Mouse (Mus musculus) CH12.LX (cell line): ENCODE data around the gene Mrpl57.

Experiments used
- CHD1 ChIP-seq: IDR thresholded peaks from 2 replicates; pipeline ENCODE4 v1.6.1; 2012; ENCODE audit warnings: low read depth, low read length, improper control_type of control experiment, inconsistent platforms
- CHD2 ChIP-seq: IDR thresholded peaks from 2 replicates; pipeline ENCODE4 v1.6.1; 2011; ENCODE audit warnings: low read length, improper control_type of control experiment
- CTCF ChIP-seq, 2 experiments: IDR thresholded peaks in 1 of 2; conservative IDR thresholded peaks in 1 of 2; 2 replicates each; pipeline ENCODE4 v1.5.1; 2011 to 2012; ENCODE audit warnings: low read depth in 2 of 2, low read length in 2 of 2, improper control_type of control experiment in 1 of 2, inconsistent platforms in 1 of 2, mild to moderate bottlenecking in 1 of 2, moderate library complexity in 1 of 2
- ELF1 ChIP-seq: IDR thresholded peaks from 2 replicates; pipeline ENCODE4 v1.6.1; 2014; ENCODE audit warnings: low read depth, mild to moderate bottlenecking, inconsistent platforms, low read length, improper control_type of control experiment
- EP300 ChIP-seq: IDR thresholded peaks from 2 replicates; pipeline ENCODE4 v1.6.1; 2011; ENCODE audit warnings: low read length, improper control_type of control experiment
- ETS1 ChIP-seq: conservative IDR thresholded peaks from 2 replicates; pipeline ENCODE4 v1.6.1; 2012; ENCODE audit warnings: low read depth, mild to moderate bottlenecking, inconsistent platforms, low read length, improper control_type of control experiment, moderate library complexity
- JUND ChIP-seq: conservative IDR thresholded peaks from 2 replicates; pipeline ENCODE4 v1.6.1; 2011; ENCODE audit warnings: low read depth, low read length, improper control_type of control experiment
- NELFE ChIP-seq: IDR thresholded peaks from 2 replicates; pipeline ENCODE4 v1.6.1; 2011; ENCODE audit warnings: low read depth, low read length, improper control_type of control experiment
- POLR2A ChIP-seq: IDR thresholded peaks from 2 replicates; pipeline ENCODE4 v1.6.1; 2011; ENCODE audit warnings: low read depth, mild to moderate bottlenecking, improper control_type of control experiment, low read length
- USF2 ChIP-seq: conservative IDR thresholded peaks from 2 replicates; pipeline ENCODE4 v1.6.1; 2011; ENCODE audit warnings: low read depth, low read length, improper control_type of control experiment

DNA sequence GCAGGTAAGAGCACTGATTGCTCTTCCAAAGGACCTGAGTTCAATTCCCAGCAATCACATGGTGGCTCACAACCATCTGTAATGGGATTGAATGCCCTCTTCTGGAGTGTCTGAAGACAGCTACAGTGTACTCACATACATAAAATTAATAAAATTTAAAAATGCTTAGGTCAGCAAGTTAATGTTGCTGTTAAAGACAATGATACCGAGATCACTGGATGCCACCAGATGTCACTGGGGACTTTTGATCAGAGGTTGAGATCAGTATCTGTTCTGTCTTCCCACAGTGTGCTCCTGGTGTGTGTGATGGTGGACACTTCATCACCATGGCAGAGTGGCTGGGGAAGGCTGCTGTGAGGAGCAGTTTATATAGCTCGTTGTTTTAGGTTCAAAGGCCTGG lies 36.7 kb upstream of the Mrpl57 start:
- no peak for TF ChIP-seq CTCF (conservative IDR thresholded peaks at IDR 0.05 in 1 of 2, IDR thresholded peaks at IDR 0.05 in 1 of 2; ENCODE audit: low read depth in 2 of 2, low read length in 2 of 2)
- TF ChIP-seq NELFE = no peak
- no peak for TF ChIP-seq JUND
- no peak for TF ChIP-seq EP300
- TF ChIP-seq CHD1 = no peak
- no peak for TF ChIP-seq POLR2A
- TF ChIP-seq CHD2 = no peak
- no peak for TF ChIP-seq ELF1
- no peak for TF ChIP-seq ETS1
- no peak for TF ChIP-seq USF2
